Mouse (Mus musculus) G1E (cell line): ENCODE results near the gene Gigyf1. TPM values are rescaled to one million over a fixed set of nuclear protein-coding genes. Genes with fewer than 3 reads are reported as not detected.

Experiments used
- ATAC-seq: 2 replicates; pipeline ENCODE4 v1.8.0; 2016; ENCODE audit warnings: mild to moderate bottlenecking; ENCODE audit not compliant: insufficient number of reproducible peaks, poor library complexity, low FRiP score, severe bottlenecking; ENCODE audit errors: extremely low read depth
- DNase-seq: peaks from one replicate; pipeline ENCODE4 v3.0.0; 2012; ENCODE audit warnings: low spot score
- H3K27me3 ChIP-seq: 2 replicates; pipeline ENCODE4 v1.6.1; 2012; ENCODE audit warnings: mild to moderate bottlenecking, low read length, inconsistent platforms; ENCODE audit not compliant: insufficient read depth
- H3K36me3 ChIP-seq: replicated peaks from 2 replicates; pipeline ENCODE3; 2012; ENCODE audit warnings: mild to moderate bottlenecking, inconsistent platforms
- H3K4me1 ChIP-seq: 2 replicates; pipeline ENCODE4 v1.6.1; 2012; ENCODE audit warnings: low read depth, low read length, inconsistent platforms, mixed read lengths; ENCODE audit not compliant: insufficient read depth
- H3K4me3 ChIP-seq: 2 replicates; pipeline ENCODE4 v1.5.1; 2012; ENCODE audit warnings: low read depth, mild to moderate bottlenecking, inconsistent platforms, low read length, moderate library complexity, mixed read lengths
- H3K9me3 ChIP-seq: replicated peaks from 2 replicates; pipeline ENCODE4 v1.6.1; 2012; ENCODE audit warnings: inconsistent platforms
- CTCF ChIP-seq: IDR thresholded peaks from 2 replicates; pipeline ENCODE4 v1.5.1; 2012; ENCODE audit warnings: low read depth, low read length, inconsistent platforms, mixed read lengths
- GATA1 ChIP-seq: IDR thresholded peaks from 2 replicates; pipeline ENCODE4 v1.6.1; 2012; ENCODE audit warnings: borderline replicate concordance, low read length, inconsistent platforms, mixed read lengths
- GATA2 ChIP-seq: IDR thresholded peaks from 2 replicates; pipeline ENCODE4 v1.6.1; 2012; ENCODE audit warnings: low read depth, low read length, inconsistent platforms, borderline replicate concordance
- POLR2AphosphoS5 ChIP-seq: IDR thresholded peaks from 2 replicates; pipeline ENCODE4 v1.6.1; 2012; ENCODE audit warnings: low read depth, low read length, inconsistent platforms; ENCODE audit not compliant: insufficient replicate concordance
- TAL1 ChIP-seq: conservative IDR thresholded peaks from 2 replicates; pipeline ENCODE4 v1.6.1; 2012; ENCODE audit warnings: low read depth, low read length, inconsistent platforms, mixed read lengths
- polyA plus RNA-seq: library from polyadenylated mRNA; stranded (reverse); fragments of >175 nt; gene quantifications from 2 replicates; pipeline ENCODE4 v1.2.3, GENCODE M21; 2012
- total RNA-seq, 2 experiments: library from RNA; stranded (forward) in 1 of 2; stranded (reverse) in 1 of 2; fragments of 200-1000 nt in 1 of 2; fragments of >200 nt in 1 of 2; fragmentation: Nextera tagmentation in 1 of 2; gene quantifications; 2 replicates each; pipeline ENCODE4 v1.2.3; 2014 to 2017

The Gigyf1 gene
- total and polyA plus RNA-seq, 3 experiments: 6.8 to 50.4 (median 30.3) TPM

DNA sequence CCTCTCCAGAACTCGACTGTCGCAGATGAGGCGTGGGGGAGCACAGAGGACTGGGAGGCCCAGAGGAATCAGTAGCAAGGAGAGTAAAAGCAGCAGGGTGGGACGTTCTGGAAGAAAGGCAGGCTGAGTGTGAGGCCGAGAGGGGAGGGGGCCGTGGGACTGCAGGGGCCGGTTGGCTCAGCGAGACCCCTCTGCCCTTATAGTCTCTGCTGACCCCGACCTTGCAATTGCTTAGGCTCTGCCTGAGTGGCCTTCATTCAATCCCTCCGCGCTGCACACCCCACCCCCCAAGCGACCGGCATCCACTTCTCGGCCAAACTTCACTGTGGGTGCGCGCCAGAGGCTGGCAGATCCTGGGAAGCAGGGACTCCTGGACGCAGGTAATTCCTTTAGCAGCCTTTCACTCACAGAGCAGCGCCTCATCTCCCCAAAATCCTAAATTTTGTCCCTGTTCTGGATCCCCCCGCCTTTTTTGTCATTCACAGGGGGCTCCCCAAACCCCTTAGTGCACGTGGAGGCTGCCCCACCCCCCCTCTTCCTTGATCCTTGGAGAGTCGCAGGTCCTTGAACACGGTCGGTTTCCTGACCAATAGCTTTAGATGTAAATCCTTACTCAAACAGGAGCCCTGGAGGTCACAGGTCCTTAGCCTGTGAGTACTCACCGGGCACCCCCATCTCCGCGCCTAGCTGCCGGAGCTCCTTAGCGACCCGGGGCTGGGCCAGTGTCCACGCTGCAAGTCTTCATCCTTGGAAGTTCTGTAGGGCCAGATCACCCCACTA, 33.1 kb upstream of the Gigyf1 start:
- Histone ChIP-seq H3K36me3 (no peaks in the 10 kb centered on the region), H3K4me1 (peaks cover 2% of the 10 kb centered on the region; the same call in 1 of the 2 replicates), H3K9me3 (no peaks in the 10 kb centered on the region; the same call in 1 of the 2 replicates), H3K4me3 (no peak overlapping the region), H3K27me3 (peaks cover 40% of the 10 kb centered on the region)
- no peak for TF ChIP-seq GATA1
- TF ChIP-seq TAL1: no peak
- TF ChIP-seq CTCF: no peak
- no peak for TF ChIP-seq POLR2AphosphoS5
- TF ChIP-seq GATA2: no peak
- no peak for ATAC-seq
- DNase-seq: no peak

DNA sequence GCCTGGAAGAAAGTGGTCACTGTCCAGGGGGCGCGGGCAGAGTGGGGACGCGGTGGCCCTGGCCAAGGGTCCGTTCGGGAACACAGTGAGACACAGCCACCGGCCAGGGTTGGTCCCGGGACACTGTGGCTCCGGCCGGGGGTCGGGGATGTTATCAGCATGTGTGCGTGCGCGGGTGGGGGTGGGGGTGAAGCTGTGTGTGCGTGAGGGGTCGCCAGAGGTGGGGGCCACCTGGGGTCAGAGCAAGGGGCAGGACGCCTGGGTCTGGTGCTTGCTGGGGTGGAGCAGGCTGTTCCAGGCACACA, 32.5 kb upstream of the Gigyf1 start:
- Histone ChIP-seq H3K27me3 (peaks cover 37% of the 10 kb centered on the region), H3K9me3 (no peaks in the 10 kb centered on the region; the same call in 1 of the 2 replicates), H3K4me1 (peaks cover 2% of the 10 kb centered on the region; the same call in 1 of the 2 replicates), H3K4me3 (no peak overlapping the region), H3K36me3 (no peaks in the 10 kb centered on the region)
- DNase-seq (no peak), ATAC-seq (no peak)
- TF ChIP-seq CTCF (no peak), GATA2 (no peak), GATA1 (no peak), TAL1 (no peak), POLR2AphosphoS5 (no peak)

DNA sequence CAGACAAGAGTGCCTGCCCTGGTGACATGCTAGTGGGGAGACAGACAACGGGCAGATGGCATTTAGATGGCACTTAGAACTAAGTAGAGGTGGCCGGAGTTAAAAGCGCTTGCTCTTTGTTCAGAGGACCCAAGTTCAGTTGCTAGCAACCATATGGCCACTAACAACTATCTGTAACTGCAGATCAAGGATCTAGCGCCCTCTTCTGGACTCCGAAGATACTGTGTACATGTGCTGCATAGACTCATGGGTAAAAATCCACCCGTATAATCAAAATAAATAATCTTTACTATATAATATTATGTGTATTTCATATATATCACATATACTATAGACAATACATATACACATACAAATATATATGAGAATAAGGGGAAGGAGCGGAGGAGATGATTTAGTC, 30.7 kb upstream of the Gigyf1 start:
- DNase-seq (no peak), ATAC-seq (no peak)
- Histone ChIP-seq H3K4me3 (no peak overlapping the region), H3K36me3 (no peaks in the 10 kb centered on the region), H3K4me1 (no peaks in the 10 kb centered on the region; the same call in 1 of the 2 replicates), H3K27me3 (peaks cover 40% of the 10 kb centered on the region), H3K9me3 (no peaks in the 10 kb centered on the region; the same call in 1 of the 2 replicates)
- TF ChIP-seq CTCF (no peak), POLR2AphosphoS5 (no peak), TAL1 (no peak), GATA2 (no peak), GATA1 (no peak)

DNA sequence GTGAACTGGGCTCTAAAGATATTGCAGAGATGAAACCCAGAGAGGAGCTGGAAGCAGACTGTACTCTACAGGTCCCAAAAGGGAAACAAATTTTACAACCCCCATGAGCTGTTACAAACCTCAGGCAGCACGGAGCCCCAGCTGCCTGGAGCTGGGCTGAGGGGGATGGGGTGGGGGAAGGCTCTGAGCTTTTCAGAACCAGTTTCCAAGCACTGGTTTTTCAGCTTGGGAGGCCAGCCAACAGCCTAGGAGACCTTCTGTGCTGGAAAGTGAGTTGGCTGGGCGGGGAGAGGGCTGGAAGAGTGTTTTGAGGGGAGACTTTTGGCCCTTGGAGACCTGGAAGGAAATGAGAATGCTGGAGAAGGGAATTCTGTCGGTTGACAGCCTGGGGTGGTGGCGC, 26.8 kb upstream of the Gigyf1 start:
- Histone ChIP-seq H3K36me3 (no peaks in the 10 kb centered on the region), H3K4me1 (no peaks in the 10 kb centered on the region; the same call in 1 of the 2 replicates), H3K27me3 (peaks cover 34% of the 10 kb centered on the region), H3K9me3 (no peaks in the 10 kb centered on the region; the same call in 1 of the 2 replicates), H3K4me3 (no peak overlapping the region)
- DNase-seq (no peak), ATAC-seq (no peak)
- TF ChIP-seq CTCF (no peak), POLR2AphosphoS5 (no peak), TAL1 (no peak), GATA2 (no peak), GATA1 (no peak)

DNA sequence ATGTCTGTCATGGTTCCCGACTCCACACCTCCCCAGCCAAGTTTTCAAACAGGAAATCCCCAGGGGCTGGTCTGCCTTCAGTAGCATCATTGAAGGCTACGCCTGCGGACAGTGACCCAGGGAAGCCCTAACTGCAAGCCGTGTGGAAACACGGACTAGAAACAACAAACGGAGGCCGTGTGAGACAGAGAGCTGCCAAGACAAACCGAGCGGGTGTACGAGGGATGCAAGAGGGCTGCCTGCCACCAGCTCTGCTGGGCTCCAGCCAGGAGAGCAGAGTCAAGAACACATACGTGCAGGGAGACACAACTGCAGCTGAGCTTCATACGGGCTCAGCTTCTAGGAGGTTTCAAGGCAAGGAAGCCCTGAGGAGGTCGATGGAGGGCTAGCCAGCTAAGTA, 24.5 kb upstream of the Gigyf1 start:
- no peaks in the 10 kb centered on the region; the same call in 1 of the 2 replicates for H3K4me1 ChIP-seq
- no peak for TF ChIP-seq TAL1
- TF ChIP-seq GATA2: no peak
- TF ChIP-seq CTCF: no peak
- TF ChIP-seq POLR2AphosphoS5: no peak
- no peak overlapping the region for H3K4me3 ChIP-seq
- ATAC-seq (no peak), DNase-seq (no peak)
- peaks cover 34% of the 10 kb centered on the region for H3K27me3 ChIP-seq
- H3K9me3 ChIP-seq: no peaks in the 10 kb centered on the region
- no peaks in the 10 kb centered on the region for H3K36me3 ChIP-seq

DNA sequence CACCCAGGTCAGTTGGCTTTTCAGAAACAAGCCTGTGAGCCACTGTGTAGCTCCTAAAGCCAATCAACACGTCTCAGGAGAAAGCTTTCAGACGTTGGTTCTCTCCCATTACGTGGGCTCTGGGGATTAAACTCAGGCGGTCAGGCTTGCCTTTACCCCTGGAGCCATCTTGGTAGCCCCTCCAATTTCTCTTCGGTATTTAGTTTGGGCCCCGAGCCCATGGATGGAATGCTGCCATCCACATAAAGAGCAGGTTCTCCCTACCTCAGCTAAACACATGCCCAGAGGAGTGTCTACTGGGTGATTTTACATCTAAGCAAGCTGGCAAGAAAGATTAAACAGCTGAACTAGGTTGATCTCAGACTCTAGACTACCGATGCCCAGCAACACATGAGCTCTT, 18.2 kb upstream of the Gigyf1 start:
- 0 out of 2 replicates have a peak, but pooled peaks cover 2% of the 10 kb centered on the region for H3K27me3 ChIP-seq
- ATAC-seq (no peak), DNase-seq (no peak)
- H3K9me3 ChIP-seq: no peaks in the 10 kb centered on the region
- no peak for TF ChIP-seq TAL1
- TF ChIP-seq GATA2: no peak
- no peak for TF ChIP-seq POLR2AphosphoS5
- no peak for TF ChIP-seq CTCF
- TF ChIP-seq GATA1: no peak
- H3K36me3 ChIP-seq: peaks cover 26% of the 10 kb centered on the region
- H3K4me1 ChIP-seq: peaks cover 34% of the 10 kb centered on the region
- no peak overlapping the region for H3K4me3 ChIP-seq
